Mouse (Mus musculus) limb, embryonic 14.5 days (tissue): Measurements from ENCODE around the gene C8a. TPM values are rescaled to one million over a fixed set of nuclear protein-coding genes. Genes with fewer than 3 reads are reported as not detected.

Experiments used
- ATAC-seq: fragments of 200-750 bp; cut with Nextera tagmentation; 2 replicates; pipeline ENCODE4 v1.8.0; 2017; ENCODE audit warnings: low read depth, moderate number of reproducible peaks, moderate TSS enrichment; ENCODE audit not compliant: low FRiP score
- DNase-seq: peaks from one replicate; pipeline ENCODE4 v3.0.0-alpha.2; 2015; ENCODE audit warnings: low spot score
- H3K27ac ChIP-seq: fragments of 300-500 bp; sonication (generic); replicated peaks from 2 replicates; pipeline ENCODE4 v1.5.1; 2014; ENCODE audit warnings: low read depth, mild to moderate bottlenecking, low read length, moderate library complexity, mixed read lengths
- H3K27me3 ChIP-seq: fragments of 300-500 bp; sonication (generic); 2 replicates; pipeline ENCODE4 v1.6.1; 2014; ENCODE audit warnings: low read length, mixed read lengths; ENCODE audit not compliant: control insufficient read depth, insufficient read depth
- H3K36me3 ChIP-seq: fragments of 300-500 bp; sonication (generic); 2 replicates; pipeline ENCODE4 v1.6.1; 2014; ENCODE audit warnings: mild to moderate bottlenecking, low read length, moderate library complexity, mixed read lengths; ENCODE audit not compliant: control insufficient read depth, insufficient read depth
- H3K4me1 ChIP-seq: fragments of 300-500 bp; sonication (generic); 2 replicates; pipeline ENCODE4 v1.6.1; 2014; ENCODE audit warnings: antibody characterized with exemption, low read length, mixed read lengths; ENCODE audit not compliant: control insufficient read depth, insufficient read depth
- H3K4me2 ChIP-seq: fragments of 300-500 bp; sonication (generic); replicated peaks from 2 replicates; pipeline ENCODE4 v1.6.1; 2014; ENCODE audit warnings: low read depth, mild to moderate bottlenecking, low read length, moderate library complexity; ENCODE audit not compliant: severe bottlenecking
- H3K4me3 ChIP-seq: fragments of 300-500 bp; sonication (generic); replicated peaks from 2 replicates; pipeline ENCODE4 v1.5.1; 2014; ENCODE audit warnings: low read length
- H3K9ac ChIP-seq: fragments of 300-500 bp; sonication (generic); 2 replicates; pipeline ENCODE4 v1.6.1; 2014; ENCODE audit warnings: mild to moderate bottlenecking, low read depth, low read length, moderate library complexity; ENCODE audit not compliant: severe bottlenecking
- H3K9me3 ChIP-seq: fragments of 300-500 bp; sonication (generic); 2 replicates; pipeline ENCODE4 v1.6.1; 2016; ENCODE audit warnings: low read length; ENCODE audit not compliant: control insufficient read depth
- POLR2A ChIP-seq: fragments of 200-500 bp; IDR thresholded peaks from 2 replicates; pipeline ENCODE4 v1.8.0; 2012; ENCODE audit warnings: inconsistent platforms, mild to moderate bottlenecking, moderate library complexity, borderline replicate concordance; ENCODE audit not compliant: insufficient read depth, insufficient read length; ENCODE audit errors: extremely low read depth
- WGBS: fragments of 180-500 bp; shearing (Covaris S2); extraction: QIAGEN DNeasy Blood & Tissue Kit; methylation state at CpG from one replicate; pipeline ENCODE4 v1.1.7; 2014; 5-methylcytosine and 5-hydroxymethylcytosine counted together
- polyA plus RNA-seq, 2 experiments: library from polyadenylated mRNA; depleted of rRNA in 1 of 2; stranded (reverse) in 1 of 2; unstranded in 1 of 2; fragments of >200 nt; fragmentation: Nextera tagmentation in 1 of 2; extraction: Ambion mirVana in 1 of 2; gene quantifications; 2 replicates each; pipeline versions ENCODE4 v1.2.1 to v1.2.3; 2012 to 2014

The C8a gene
- polyA plus RNA-seq, 2 experiments, result 0.04 TPM; not detected in 1

DNA sequence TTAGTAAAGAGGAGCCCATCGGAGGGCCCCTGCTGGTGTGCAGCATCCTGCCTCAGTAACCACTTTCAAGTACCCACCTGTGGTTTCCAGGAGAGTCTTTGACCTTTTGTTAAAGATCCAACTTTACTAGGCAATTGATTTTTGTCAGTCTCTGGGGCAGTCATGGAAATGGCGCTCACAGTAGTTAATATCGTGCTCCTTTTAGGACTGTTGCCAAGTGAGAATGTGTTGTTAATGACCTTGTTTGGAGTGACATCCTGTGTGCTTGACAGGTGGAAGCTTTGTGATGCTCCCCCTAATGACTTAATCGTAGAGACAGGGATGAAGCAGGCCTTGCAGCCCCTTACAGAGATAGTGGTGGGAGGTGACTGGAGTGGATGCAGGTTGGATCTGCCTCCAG, 105.9 kb downstream of the C8a start:
- TF ChIP-seq POLR2A, result no peak
- 54% methylated on average over 4 of the region's 4 CpGs for WGBS
- Histone ChIP-seq H3K36me3 (no peaks in the 10 kb centered on the region), H3K4me3 (no peak overlapping the region), H3K4me1 (no peaks in the 10 kb centered on the region), H3K9ac (no peak overlapping the region), H3K9me3 (no peaks in the 10 kb centered on the region), H3K27ac (no peak overlapping the region), H3K27me3 (no peaks in the 10 kb centered on the region), H3K4me2 (no peak overlapping the region)
- DNase-seq (no peak), ATAC-seq (no peak)

- H3K27me3 ChIP-seq, result no peaks in the 10 kb centered on the region
- H3K4me3 ChIP-seq, result no peak overlapping the region
- no peak for ATAC-seq
- no peaks in the 10 kb centered on the region for H3K9me3 ChIP-seq
- 83% methylated on average over 8 of the region's 8 CpGs for WGBS
- H3K27ac ChIP-seq, result no peak overlapping the region
- no peaks in the 10 kb centered on the region for H3K36me3 ChIP-seq
- no peak for TF ChIP-seq POLR2A
- no peaks in the 10 kb centered on the region for H3K4me1 ChIP-seq
- no peak overlapping the region for H3K9ac ChIP-seq
- DNase-seq, result no peak
- no peak overlapping the region for H3K4me2 ChIP-seq
These were observed 106.6 kb downstream of the C8a start for GRCm38 (mm10) chr4:104769602-104770001.

DNA sequence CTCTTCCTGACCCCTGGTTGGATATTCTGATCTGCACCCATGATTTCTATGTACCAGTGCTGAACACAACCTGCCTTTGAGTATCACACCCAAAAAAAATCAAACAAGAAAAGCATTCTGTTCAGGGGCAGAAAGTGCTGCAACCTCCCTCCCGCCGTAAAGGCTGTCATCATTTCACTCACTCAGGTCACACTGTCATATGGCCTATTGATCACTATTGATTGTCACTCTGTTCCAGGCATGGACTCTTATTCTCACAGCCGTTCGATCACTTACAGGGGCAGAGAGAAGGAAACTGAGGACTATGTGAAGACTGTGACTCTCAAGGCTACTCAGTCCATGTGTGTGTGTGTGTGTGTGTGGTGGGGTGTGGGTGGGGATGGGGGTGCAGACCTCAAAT, 108.0 kb downstream of the C8a start:
- Histone ChIP-seq H3K27ac (no peak overlapping the region), H3K9ac (no peak overlapping the region), H3K4me3 (no peak overlapping the region), H3K27me3 (no peaks in the 10 kb centered on the region), H3K4me1 (no peaks in the 10 kb centered on the region), H3K36me3 (no peaks in the 10 kb centered on the region), H3K9me3 (no peaks in the 10 kb centered on the region), H3K4me2 (no peak overlapping the region)
- TF ChIP-seq POLR2A, result no peak
- ATAC-seq (no peak), DNase-seq (no peak)
- WGBS, result 92% methylated on average over 4 of the region's 4 CpGs

- no peaks in the 10 kb centered on the region for H3K9me3 ChIP-seq
- no peaks in the 10 kb centered on the region for H3K36me3 ChIP-seq
- no peaks in the 10 kb centered on the region for H3K4me1 ChIP-seq
- no peak for TF ChIP-seq POLR2A
- H3K4me2 ChIP-seq, result no peak within 1 kb of the TSS
- WGBS, result 95% methylated on average over 8 of the region's 8 CpGs
- no peak within 1 kb of the TSS for H3K9ac ChIP-seq
- DNase-seq (no peak), ATAC-seq (no peak)
- no peak within 1 kb of the TSS for H3K4me3 ChIP-seq
- H3K27ac ChIP-seq, result no peak within 1 kb of the TSS
- no peaks in the 10 kb centered on the region for H3K27me3 ChIP-seq
These were observed 110.1 kb downstream of the C8a start, which contains the start of gene C8b for GRCm38 (mm10) chr4:104766065-104766464. C8b (plus strand) TSS chr4:104766317.

Other genes with a start within 250 kb of the C8a start
- gene C8b, start 110.1 kb downstream of the C8a start, polyA plus RNA-seq (2012; rRNA removed), result not detected in 2 replicates
- not detected in 2 replicates for gene C8b, start 110.1 kb downstream of the C8a start, polyA plus RNA-seq (2014; fragmentation: Nextera tagmentation; extraction: Ambion mirVana)
- gene Gm17662, start 19.1 kb downstream of the C8a start, polyA plus RNA-seq (2012; rRNA removed), result not detected in 2 replicates
- not detected in 2 replicates for gene Gm17662, start 19.1 kb downstream of the C8a start, polyA plus RNA-seq (2014; fragmentation: Nextera tagmentation; extraction: Ambion mirVana)
- 0.15 and 0.30 TPM in 2 replicates for gene Fyb2, start 37.1 kb upstream of the C8a start, polyA plus RNA-seq (2012; rRNA removed)
- gene Fyb2, start 37.1 kb upstream of the C8a start, polyA plus RNA-seq (2014; fragmentation: Nextera tagmentation; extraction: Ambion mirVana), result 0.39 TPM in 2 replicates
- gene Prkaa2, start 233.5 kb upstream of the C8a start, polyA plus RNA-seq (2012; rRNA removed), result 1.1 and 1.2 TPM in 2 replicates
- 1.2 and 1.7 TPM in 2 replicates for gene Prkaa2, start 233.5 kb upstream of the C8a start, polyA plus RNA-seq (2014; fragmentation: Nextera tagmentation; extraction: Ambion mirVana)